Mouse (Mus musculus) heart, adult 2 months (tissue): ENCODE measurements around the gene Krtap13. TPM values are rescaled to one million over a fixed set of nuclear protein-coding genes. Genes with fewer than 3 reads are reported as not detected.
"Not testable (repeated sequence)": the region's sequence is repeated elsewhere in the genome, so short reads cannot be mapped to it uniquely, and the experiment has no call there.

Experiments used
- DNase-seq, 2 experiments: peaks; one replicate each; pipeline ENCODE4 v3.0.0; 2021
- H3K27ac ChIP-seq: fragments of 200-600 bp; 2 replicates; pipeline ENCODE4 v1.8.1; 2022
- H3K27me3 ChIP-seq: fragments of 200-500 bp; 2 replicates; pipeline ENCODE4 v1.6.1; 2012; ENCODE audit warnings: mild to moderate bottlenecking, low read length, inconsistent platforms, mixed read lengths; ENCODE audit not compliant: control insufficient read depth, insufficient read depth
- H3K36me3 ChIP-seq: fragments of 200-500 bp; 2 replicates; pipeline ENCODE4 v1.6.1; 2012; ENCODE audit warnings: low read length, inconsistent platforms; ENCODE audit not compliant: control insufficient read depth, insufficient read depth
- H3K4me1 ChIP-seq: fragments of 200-500 bp; 2 replicates; pipeline ENCODE4 v1.6.1; 2011; ENCODE audit warnings: low read length; ENCODE audit not compliant: control insufficient read depth, insufficient read depth
- H3K4me3 ChIP-seq: fragments of 200-600 bp; 2 replicates; pipeline ENCODE4 v1.8.1; 2022
- H3K79me2 ChIP-seq: fragments of 200-500 bp; replicated peaks from 2 replicates; pipeline ENCODE4 v1.6.1; 2012; ENCODE audit warnings: mild to moderate bottlenecking, inconsistent platforms, low read length, moderate library complexity, mixed read lengths; ENCODE audit not compliant: control insufficient read depth, insufficient read depth
- H3K9ac ChIP-seq: fragments of 200-500 bp; 2 replicates; pipeline ENCODE4 v1.6.1; 2012; ENCODE audit warnings: low read depth, mild to moderate bottlenecking, control low read depth, inconsistent platforms, low read length, mixed read lengths
- CTCF ChIP-seq: fragments of 200-600 bp; IDR thresholded peaks from 2 replicates; pipeline ENCODE4 v1.8.1; 2022; ENCODE audit warnings: antibody characterized with exemption, mild to moderate bottlenecking, moderate library complexity
- EP300 ChIP-seq: fragments of 200-500 bp; IDR thresholded peaks from 2 replicates; pipeline ENCODE4 v1.6.1; 2011; ENCODE audit warnings: low read depth, low read length, control low read depth; ENCODE audit not compliant: insufficient read depth
- POLR2A ChIP-seq: fragments of 200-500 bp; IDR thresholded peaks from 2 replicates; pipeline ENCODE4 v1.6.1; 2011; ENCODE audit warnings: mild to moderate bottlenecking, low read depth, low read length, control low read depth; ENCODE audit not compliant: insufficient read depth
- WGBS: fragments of 180-500 bp; shearing (Covaris S2); methylation state at CpG from one replicate; pipeline ENCODE4 v1.1.7; 2018; 5-methylcytosine and 5-hydroxymethylcytosine counted together
- intact Hi-C: fragments of 180-260 bp; cut with DNase I; formaldehyde crosslinking; loops from one replicate; pipeline ENCODE4 v1.15.1; 2025
- long read RNA-seq: library from polyadenylated mRNA; stranded (forward); transcript quantifications from one replicate; pipeline ENCODE4 v2.0.0, GENCODE M21; 2021
- polyA plus RNA-seq: library from polyadenylated mRNA; depleted of rRNA; stranded (reverse); fragments of >200 nt; gene quantifications from 2 replicates; pipeline ENCODE4 v1.2.3, GENCODE M21; 2012; rRNA removed
- total RNA-seq, 2 experiments: library from RNA; stranded (reverse); gene quantifications; 2 replicates each; pipeline ENCODE4 v1.2.3; 2021

The Krtap13 gene
- total RNA-seq (not detected), polyA plus RNA-seq (not detected in 2 replicates)
- long read RNA-seq: 0 reads

DNA sequence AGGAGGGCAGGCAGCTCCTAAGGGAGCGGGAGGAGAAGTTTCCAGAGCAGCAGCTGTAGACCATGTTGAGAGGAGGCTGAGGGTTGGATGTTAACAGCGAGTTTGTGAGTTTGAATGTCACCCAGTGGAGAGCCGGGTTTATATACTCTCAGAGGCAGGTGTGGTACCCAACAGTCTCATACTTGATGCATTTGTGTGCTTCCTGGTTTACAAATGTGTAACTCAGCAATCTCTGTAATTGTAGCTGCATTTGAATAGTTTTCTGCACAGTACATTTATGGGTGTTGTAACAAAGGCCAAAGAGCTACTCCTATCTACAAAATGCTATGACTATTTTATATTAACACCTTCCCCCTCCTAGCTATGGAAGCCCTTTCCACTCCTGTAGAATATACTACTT lies at the start of gene Krtap13:
TSS of gene Krtap13 (minus strand) at position 101 of the 400 bp plus-strand sequence.
- H3K27me3 ChIP-seq, DNase-seq, H3K79me2 ChIP-seq, H3K9ac ChIP-seq, H3K4me3 ChIP-seq, H3K27ac ChIP-seq, intact Hi-C loops, H3K4me1 ChIP-seq, H3K36me3 ChIP-seq: not testable (repeated sequence)
- 88% methylated on average over 3 of the region's 3 CpGs for WGBS

DNA sequence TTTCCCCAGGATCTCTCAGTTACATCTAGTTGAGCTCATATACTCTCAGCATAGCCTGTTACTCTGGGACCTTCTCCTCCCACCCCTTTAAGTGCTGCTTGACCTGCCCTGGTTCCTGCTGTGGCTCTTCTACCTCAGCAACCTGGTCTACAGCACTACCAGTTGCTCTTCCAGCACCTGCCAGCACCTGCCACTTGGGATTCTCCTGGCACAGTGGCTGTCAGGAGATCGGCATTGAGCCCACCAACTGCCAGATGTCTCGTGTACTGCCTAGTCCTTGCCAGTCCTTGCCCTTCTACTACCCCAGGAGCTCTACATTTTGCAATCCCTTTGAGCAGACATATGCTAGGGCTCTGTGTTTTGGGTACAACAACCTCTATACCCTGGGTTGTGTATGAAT lies 35.4 kb upstream of the Krtap13 start:
- no peak for DNase-seq
- no peaks in the 10 kb centered on the region for H3K79me2 ChIP-seq
- no peak overlapping the region for H3K27ac ChIP-seq
- WGBS: 66% methylated on average over 2 of the region's 2 CpGs
- intact Hi-C loops: no loop called here
- no peak for TF ChIP-seq CTCF
- no peak for TF ChIP-seq EP300
- no peak for TF ChIP-seq POLR2A
- no peak overlapping the region for H3K4me3 ChIP-seq
- no peak overlapping the region for H3K9ac ChIP-seq
- no peaks in the 10 kb centered on the region for H3K27me3 ChIP-seq
- H3K4me1 ChIP-seq: no peaks in the 10 kb centered on the region
- no peaks in the 10 kb centered on the region for H3K36me3 ChIP-seq

DNA sequence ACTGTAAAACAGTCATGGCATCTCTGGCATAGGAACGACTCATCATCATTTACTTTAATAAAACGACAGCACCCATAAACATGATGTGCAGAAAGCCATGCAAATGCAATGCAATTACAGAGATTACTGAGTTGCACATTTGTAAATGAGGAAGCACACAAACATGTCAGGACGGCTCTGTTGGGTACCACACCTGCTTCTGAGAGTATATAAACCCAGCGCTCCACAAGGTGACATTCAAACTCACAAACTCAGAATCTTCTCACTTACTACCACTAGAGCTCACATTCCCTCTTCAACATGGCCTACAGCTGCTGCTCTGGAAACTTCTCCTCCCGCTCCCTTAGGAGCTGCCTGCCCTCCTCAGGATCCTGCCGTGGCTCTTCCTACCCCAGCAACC lies 26.2 kb upstream of the Krtap13 start, which contains the start of gene Gm5965:
TSS of gene Gm5965 (plus strand) at position 301 of the 400 bp plus-strand sequence.
- Histone ChIP-seq H3K4me1 (no peaks in the 10 kb centered on the region), H3K9ac (no peak within 1 kb of the TSS), H3K27ac (no peak within 1 kb of the TSS), H3K36me3 (no peaks in the 10 kb centered on the region), H3K4me3 (no peak within 1 kb of the TSS), H3K79me2 (no peaks in the 10 kb centered on the region), H3K27me3 (no peaks in the 10 kb centered on the region)
- WGBS: 81% methylated on average over 6 of the region's 6 CpGs
- no peak for DNase-seq
- intact Hi-C loops: no loop called here
- TF ChIP-seq CTCF (no peak), EP300 (no peak), POLR2A (no peak)

DNA sequence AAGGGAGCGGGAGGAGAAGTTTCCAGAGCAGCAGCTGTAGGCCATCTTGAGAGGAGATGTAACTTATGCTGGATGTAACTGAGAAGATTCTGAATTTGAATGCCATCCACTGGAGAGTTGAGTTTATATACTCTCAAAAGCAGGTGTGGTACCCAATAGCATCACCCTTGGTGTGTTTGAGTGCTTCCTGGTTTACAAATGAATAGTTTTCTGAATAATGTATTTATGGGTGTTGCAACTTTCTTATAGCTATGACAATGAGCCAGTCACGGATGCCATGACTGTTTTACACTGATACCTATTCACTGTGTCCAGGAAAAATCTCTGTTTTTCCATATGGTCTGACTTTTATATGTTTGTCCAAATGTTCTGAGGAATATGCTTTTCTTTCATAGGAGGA lies 22.7 kb upstream of the Krtap13 start, which contains the start of gene 2310057N15Rik:
TSS of gene 2310057N15Rik (minus strand) at position 101 of the 400 bp plus-strand sequence.
- no peak for DNase-seq
- Histone ChIP-seq H3K27me3 (no peaks in the 10 kb centered on the region), H3K4me1 (no peaks in the 10 kb centered on the region), H3K79me2 (no peaks in the 10 kb centered on the region), H3K4me3 (no peak within 1 kb of the TSS), H3K9ac (no peak within 1 kb of the TSS), H3K27ac (no peak within 1 kb of the TSS), H3K36me3 (no peaks in the 10 kb centered on the region)
- intact Hi-C loops: no loop called here
- TF ChIP-seq CTCF (no peak), EP300 (no peak), POLR2A (no peak)
- 73% methylated on average over 2 of the region's 2 CpGs for WGBS

DNA sequence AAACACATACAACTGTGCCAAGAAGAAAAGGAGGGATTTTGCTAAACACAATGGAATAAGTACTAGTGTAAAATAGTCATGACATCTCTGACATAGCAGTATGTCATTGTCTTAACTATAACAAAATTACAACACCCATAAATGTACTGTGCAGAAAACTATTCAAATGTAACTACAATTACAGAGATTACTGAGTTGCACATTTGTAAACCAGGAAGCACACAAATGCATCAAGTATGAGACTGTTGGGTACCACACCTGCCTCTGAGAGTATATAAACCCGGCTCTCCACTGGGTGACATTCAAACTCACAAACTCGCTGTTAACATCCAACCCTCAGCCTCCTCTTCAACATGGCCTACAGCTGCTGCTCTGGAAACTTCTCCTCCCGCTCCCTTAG lies 7.1 kb upstream of the Krtap13 start, which contains the start of gene 2310034C09Rik:
TSS of gene 2310034C09Rik (plus strand) at position 301 of the 400 bp plus-strand sequence.
- 77% methylated on average over 3 of the region's 3 CpGs for WGBS
- H3K9ac ChIP-seq, intact Hi-C loops: not testable (repeated sequence)

DNA sequence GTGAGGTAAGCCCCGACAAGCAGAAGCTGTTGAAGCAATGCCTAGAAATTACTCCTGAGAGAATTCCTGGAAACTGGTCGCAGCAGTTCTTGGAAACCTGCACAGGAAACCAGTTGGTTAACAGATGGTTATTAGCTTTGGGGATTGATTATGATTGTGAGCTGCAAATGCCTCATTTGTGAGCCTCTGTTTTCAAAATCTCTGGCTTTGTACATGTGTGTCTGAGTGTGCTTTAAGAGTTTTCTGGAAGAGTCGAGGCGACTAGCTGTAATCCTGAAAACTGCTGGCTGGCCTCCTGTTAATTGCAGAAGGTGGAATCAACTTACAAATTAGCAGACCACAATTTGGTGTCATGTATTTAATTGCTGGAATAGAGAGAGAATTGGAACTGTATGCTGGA lies 3.5 kb downstream of the Krtap13 start:
- TF ChIP-seq POLR2A: no peak
- TF ChIP-seq CTCF: no peak
- no peak for TF ChIP-seq EP300
- WGBS: 46% methylated on average over 4 of the region's 4 CpGs
- no peak overlapping the region for H3K9ac ChIP-seq
- H3K27ac ChIP-seq: no peak overlapping the region
- intact Hi-C loops: no loop called here
- no peaks in the 10 kb centered on the region for H3K27me3 ChIP-seq
- no peak for DNase-seq
- no peaks in the 10 kb centered on the region for H3K79me2 ChIP-seq
- no peaks in the 10 kb centered on the region for H3K36me3 ChIP-seq
- no peaks in the 10 kb centered on the region for H3K4me1 ChIP-seq
- H3K4me3 ChIP-seq: no peak overlapping the region

More for the DNA sequence above, 7.1 kb upstream of the Krtap13 start, which contains the start of gene 2310034C09Rik:
- not testable (repeated sequence) for DNase-seq, H3K27ac ChIP-seq, H3K27me3 ChIP-seq, H3K4me3 ChIP-seq, H3K36me3 ChIP-seq, H3K4me1 ChIP-seq, H3K79me2 ChIP-seq
